Mouse (Mus musculus): ENCODE measurements at regions not wholly inside any gene's neighbourhood (a gene's known extent, or its start where the extent isn't known, plus 50 kb on each side); places are given as distances from the start of the nearest gene placed in this dataset.

DNA sequence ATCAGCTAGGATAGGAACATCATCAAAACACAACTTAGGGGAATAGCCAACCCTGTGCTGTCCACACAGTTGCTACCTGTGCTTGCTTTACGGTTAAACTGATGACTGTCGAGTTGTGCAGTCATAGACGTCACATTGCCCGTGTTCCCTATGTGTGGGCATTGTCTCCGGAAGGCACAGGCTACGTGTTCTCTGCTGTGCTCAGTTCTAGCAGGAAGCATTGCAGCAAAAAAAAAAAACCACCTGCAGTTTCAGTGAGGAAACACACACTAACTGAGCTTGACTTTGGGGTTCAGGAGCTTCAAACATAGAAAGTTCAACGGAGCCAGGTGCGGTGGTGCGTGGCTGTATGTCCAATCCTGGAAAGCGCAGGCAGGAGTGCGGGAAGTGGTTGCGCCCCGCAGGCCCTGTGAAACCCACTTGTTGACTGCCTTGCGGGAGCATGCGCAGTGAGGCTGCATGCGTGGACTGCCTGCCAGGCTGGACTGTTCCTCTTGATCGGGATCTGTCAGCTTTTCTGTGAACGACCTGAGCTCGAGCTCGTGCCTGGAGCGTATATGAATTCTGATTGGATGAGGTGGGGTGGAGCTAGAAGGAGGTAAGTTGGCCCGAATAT, 190.2 kb upstream of the Krr1 start:
- DNase-seq (ENCODE audit: low read depth), result no peak

DNA sequence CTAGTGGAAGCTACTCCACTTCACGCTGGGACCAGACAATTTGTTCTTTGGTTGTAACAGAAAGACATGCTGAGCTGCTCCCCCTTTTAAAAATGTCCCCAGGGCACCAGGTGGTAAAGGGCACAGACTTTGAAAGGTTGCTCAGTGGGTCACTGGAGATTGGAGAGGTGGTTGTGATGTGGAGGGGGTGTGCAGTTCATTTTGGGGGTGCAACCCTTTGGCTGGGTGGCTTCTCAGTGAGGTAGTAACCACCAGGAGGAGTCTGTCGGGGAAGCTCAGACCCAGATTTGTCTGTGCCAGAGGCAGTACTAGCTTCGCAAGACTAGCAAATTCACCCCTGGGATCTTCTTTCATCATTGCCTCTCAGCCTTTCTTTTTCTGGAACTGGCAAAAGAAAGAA, 189.0 kb upstream of the Krr1 start:
- no peak for DNase-seq (ENCODE audit: low read depth)

DNA sequence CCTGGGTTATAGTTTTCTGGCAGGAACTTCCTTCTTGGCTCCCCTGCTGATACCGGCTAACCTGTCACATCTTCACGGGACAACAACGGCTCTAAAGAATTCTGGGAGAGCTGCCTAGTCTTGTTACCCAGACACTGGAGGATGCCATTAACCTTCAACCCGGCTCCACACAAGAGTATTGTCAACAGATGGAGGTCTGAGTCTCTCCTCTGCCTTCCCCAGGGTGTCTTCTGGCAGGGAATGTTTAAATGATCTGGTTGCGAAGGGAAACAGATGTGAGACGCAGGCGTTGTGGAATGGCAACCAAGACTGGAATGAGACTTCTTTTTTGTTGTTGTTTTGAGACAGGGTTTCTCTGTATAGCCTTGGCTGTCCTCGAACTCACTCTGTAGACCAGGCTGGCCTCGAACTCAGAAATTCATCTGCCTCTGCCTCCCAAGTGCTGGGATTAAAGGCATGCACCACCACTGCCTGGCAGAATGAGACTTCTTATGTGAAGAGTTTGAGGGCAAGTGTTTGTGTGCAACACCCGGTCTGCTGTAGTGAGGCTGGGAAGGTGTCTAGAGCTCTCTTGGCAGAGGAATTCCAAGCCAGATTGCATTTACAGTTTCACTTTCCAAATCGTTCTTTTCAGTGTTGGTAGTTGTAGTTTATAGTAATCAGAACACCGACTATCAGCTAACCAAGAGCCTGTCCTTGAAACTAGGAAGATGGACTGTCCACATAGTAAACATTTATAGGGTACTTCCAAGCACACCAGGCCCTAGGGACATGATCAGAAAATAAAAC, 188.2 kb upstream of the Krr1 start:
- no peak for DNase-seq (ENCODE audit: low read depth)

DNA sequence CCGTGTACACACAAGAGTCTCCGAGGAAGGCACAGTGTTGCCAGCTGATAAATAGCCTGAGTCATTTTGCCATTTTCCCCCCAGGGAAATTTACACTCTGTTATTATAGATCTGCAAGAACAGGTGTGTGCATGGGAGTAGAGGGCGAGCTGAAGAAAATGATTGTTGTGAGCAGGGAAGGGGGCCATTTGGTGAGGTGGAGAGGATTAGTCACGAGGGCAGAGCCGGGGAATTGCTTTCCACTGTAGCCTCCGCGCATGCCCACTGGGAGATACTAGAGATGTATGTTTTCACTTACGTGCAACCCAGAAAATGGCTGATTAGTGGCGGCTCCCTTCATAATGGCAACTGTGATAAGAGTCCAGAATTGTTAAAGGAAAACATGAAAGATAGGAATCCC, 185.3 kb upstream of the Krr1 start:
- no peak for DNase-seq (ENCODE audit: low read depth)

DNA sequence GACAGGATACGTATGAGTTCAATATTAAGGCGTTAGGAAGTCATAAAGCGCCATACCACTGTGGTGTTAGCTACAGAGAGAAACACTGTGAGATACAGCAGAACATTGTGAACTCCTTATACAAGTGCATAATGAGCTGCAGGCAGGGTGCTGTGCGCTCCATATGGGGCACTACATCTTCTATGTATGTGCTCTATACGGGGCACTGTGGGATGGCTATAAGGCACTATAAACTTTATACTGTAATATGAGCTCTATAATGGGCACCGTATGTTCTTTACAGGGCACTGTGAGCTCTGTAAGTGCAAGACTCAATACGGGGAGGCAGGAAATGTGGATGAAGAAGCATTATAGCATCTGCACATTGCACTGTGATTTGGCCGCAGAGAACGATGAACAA, 183.2 kb upstream of the Krr1 start:
- DNase-seq (ENCODE audit: low read depth), result no peak

DNA sequence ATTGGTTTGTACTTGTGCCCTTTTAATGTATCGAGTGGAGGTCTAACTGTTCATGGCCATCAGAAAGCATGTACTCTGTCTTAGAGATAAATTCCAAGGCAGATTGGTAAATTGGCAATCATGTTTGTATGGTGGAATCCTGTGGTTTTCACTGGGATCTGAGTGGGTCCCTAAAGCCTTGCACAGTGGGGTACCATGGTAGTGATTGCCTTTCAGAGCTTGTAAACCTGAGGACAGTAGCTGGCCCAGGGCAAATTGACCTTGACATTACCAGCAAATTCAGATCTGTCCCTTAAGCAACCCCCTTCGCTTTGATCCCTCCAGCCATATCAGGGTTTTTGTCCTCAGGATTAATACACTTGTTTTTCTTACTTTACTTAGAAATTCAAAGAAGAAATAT, 181.6 kb upstream of the Krr1 start:
- DNase-seq (ENCODE audit: low read depth), result no peak

DNA sequence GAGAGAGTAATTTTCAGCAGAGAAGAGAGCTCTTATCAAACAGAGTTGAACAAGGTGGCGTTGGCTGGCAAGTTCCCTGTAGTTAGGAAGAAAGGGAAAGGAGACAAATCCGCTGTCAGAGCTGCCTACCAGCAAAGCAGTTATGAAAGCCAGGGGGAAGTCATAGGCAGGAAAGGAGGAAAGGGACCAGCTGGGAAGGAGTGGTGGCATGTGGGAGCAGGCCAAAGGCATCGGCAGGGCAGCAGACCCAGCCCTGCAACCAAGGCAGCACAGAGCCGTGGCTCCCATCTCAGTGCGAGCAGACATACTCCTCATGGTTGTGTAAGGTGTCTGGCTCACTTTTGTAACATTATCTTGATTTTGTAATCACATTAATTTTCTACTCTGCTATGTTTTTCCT, 177.4 kb upstream of the Krr1 start:
- no peak for DNase-seq (ENCODE audit: low read depth)

DNA sequence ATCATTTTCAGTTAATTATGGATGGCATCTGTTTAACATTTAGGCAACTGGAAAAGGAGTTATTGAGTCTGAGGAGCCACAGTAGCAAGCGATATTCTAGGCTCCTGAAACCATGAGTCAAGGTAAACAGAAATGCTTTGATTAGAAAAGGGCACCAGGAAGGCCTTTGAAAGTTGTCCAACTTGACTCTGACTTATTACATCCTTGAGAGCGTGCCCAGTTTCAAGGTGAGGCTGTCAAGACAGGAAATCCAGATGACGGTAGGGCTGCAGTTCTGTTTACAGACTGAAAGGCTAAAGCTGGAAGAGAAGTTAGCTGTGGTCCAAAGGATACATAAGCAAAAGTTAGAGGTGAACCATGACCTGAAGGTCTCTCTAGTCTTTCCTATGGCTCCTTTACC, 176.7 kb upstream of the Krr1 start:
- no peak for DNase-seq (ENCODE audit: low read depth)

DNA sequence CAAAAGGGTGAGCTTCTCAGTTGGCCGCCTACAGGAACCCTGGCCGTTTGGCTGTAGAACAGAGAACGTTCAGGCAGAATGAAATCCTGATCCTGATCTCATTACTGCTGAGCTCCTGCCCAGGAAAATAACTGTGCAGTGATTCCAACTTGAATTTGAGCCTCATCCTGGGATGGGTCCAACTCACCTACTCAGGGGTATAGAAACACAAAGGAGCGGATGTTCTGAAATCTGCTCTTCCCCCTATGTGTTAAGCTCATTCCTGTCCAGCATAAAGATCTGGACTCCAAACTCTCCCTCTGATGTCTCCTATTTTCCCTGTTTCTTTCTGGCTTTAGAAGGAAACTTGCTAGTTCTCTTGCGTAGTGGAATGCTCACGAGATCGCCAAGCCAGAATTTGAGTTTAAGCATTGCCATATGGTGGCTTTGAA, 173.6 kb upstream of the Krr1 start:
- no peak for DNase-seq (ENCODE audit: low read depth)

DNA sequence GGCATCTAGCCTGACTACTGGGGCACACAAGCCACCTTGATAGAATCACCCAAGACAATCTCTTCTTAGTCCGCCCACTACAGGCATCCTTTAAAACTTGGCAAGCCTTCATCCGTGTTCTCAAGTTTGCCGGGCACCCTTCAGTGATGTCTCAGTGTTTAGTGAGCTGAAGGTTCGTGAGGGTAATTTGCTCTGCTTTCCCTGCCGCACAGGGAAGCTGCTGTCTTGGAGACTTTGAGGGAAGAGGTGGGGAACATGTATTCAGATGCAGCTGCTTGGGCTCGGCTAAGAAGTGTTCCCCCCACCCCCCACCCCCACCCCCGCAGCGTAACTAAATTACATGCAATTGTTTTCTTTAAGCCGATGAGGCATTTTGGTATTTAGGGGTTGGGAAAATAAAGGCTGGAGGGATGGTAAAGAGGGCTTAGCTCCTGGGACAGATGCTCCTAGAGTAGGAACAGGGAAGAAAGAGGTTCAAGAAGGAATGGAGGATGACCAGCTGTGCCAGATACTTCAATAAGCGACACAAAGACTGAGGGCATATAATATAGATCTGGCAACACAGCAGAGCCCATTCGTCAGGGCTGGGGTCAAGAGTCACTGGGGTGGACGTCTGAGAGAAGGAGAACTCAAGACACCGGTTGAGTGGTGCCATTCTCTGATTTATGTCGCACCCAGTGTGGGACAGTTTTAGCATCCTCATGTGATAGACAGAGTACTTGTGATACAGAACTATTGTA, 172.4 kb upstream of the Krr1 start:
- no peak for DNase-seq (ENCODE audit: low read depth)

DNA sequence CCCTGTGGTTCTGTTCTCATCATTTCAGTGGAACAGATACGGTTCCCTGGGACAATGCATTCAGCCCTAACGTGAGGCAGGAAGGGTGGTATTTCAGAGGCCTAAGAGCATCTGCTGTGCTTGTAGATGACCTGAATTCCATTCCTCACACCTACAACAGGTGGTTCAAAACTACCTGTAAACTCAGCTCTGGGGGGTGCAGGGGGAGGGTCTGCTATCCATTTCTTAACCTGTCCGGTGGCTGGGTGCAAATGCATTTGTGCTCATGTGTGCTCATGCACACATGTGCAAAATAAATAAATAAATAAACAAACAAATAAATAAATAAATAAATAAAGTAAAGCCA, 171.9 kb upstream of the Krr1 start:
- no peak for DNase-seq (ENCODE audit: low read depth)

DNA sequence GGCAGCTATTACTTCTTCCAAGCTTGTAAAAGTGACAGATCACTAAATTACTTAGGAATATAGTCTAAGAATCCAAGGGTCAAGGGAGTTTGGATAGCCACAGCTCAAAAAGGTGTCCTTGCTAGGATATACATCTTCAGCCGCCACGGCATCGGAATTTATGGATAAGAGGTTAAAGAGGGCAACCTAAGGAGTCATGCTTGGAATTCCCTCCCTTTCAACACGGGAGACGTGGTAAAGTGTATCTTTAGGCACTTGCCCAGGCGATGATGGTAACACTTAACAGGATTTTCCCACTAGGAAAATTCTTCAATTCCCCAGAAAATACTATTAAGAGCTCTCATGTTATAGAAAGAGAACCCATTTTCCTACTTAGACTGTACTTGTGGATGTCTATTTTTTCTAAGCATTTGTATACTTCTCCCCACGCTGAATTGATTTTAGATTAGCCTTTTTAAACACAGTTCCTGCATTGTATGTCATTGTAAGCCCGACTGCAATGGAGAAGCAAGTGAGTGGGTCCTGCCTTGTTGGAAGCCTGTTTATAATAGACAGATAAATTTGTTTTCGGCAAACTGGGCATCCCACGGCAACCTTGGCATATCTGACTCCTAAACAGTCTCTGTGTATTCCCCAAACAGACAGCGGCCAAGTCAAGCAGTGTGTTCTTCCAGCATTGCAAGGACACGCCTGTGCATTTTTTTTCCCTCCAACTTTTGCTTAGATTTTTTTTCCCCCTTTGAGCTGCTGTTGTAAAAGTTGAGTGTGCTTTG, 171.3 kb upstream of the Krr1 start:
- no peak for DNase-seq (ENCODE audit: low read depth)

DNA sequence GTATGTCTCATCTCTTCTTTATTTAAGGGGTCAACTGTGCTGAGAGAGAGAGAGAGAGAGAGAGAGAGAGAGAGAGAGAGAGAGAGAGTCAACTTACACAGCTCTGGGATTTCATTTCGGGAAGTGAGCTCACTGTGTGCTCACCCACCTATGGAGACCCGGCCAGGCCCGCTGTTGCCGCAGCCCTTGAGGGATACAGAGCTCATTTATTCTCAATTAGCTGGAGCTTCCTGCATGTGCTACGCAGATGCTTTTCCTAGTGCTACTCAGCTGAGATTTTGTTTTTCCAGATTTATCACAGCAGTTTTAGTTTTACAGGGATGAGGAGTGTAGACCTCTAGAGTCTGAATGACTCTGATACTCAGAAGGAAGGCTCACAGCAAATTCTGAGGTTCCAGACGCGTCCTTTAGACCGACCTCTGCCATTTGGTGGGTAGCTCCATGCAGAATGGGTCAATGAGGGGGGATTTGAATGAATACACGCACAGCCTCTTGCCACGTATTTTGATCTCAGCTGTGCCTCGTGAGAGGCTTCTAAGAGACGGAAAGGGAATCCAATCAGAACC, 170.6 kb upstream of the Krr1 start:
- no peak for DNase-seq (ENCODE audit: low read depth)

DNA sequence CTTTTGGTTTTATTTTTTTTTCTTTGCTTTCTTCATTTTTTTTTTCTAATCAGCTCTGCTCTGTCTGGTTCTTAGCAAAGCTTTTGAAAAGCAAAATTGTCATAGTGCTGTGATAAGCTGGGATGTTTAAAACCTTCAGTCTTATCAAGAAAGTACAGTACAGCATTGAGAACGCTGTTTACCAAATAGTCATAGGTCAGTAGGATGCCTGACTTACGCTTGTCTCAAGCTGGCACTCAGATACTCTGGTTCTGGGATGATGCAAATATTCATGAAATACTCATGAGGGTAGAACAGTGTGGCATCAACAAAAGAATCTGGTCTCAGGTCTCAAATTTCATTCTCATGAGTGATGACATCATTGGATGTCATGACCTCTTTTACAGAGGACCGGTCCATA, 166.1 kb upstream of the Krr1 start:
- no peak for DNase-seq (ENCODE audit: low read depth)

DNA sequence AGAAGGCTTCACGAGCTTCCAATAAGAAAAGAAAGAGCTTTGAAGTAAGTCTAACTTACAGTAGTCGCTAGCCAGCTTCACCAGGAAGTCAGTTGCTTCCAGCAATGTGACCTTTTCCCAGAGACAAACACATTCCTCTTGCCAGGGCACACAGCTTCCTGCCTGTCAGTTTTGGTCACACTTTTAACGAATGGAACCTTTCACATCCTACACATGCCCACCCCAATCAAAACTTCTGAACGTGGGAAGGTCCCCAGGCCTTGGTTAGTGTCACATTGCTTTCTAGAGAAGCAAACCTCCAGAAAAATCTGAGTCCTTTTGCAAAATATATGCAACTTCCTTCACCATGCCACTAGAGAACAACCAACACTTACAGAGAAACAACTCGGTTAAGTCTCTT, 165.5 kb upstream of the Krr1 start:
- DNase-seq (ENCODE audit: low read depth), result no peak

DNA sequence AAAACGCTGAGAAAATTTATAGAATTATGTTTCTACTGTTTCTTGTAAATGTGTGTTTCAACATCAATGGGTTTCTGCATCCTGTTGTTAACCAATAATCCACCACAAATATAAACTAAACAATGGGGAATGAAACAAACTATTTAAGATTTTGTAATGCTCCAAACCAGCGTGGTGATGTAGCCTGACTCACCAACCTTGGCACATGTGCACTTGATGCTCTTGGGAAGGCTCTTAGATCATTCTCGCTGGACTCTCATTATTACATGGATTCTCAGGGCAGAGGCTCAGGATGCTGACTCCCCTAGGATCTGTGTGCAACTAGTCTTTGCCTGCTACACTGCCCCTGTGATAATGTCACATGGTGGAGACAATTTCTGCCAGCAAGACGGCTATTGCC, 158.7 kb upstream of the Krr1 start:
- DNase-seq (ENCODE audit: low read depth), result peak; percentile 44

DNA sequence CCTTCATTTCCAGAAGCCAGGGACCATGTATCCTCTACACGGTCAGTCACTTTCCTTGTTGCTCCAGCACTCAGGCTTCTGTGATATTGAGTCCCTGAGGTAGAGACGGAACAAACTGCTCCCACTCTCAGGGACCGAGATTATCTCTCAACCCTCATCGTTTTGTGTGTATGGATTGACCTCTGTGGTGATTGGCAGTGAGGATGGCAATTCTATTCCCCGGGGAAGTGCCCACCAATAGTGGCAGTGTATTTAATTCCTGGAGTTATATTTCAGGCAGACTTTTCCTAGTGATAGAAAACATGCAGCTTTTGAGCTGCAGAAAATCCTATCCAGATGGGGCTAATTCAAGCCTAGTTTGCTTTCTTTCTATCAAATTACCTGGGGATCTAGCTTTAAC, 157.8 kb upstream of the Krr1 start:
- DNase-seq (ENCODE audit: low read depth), result no peak

DNA sequence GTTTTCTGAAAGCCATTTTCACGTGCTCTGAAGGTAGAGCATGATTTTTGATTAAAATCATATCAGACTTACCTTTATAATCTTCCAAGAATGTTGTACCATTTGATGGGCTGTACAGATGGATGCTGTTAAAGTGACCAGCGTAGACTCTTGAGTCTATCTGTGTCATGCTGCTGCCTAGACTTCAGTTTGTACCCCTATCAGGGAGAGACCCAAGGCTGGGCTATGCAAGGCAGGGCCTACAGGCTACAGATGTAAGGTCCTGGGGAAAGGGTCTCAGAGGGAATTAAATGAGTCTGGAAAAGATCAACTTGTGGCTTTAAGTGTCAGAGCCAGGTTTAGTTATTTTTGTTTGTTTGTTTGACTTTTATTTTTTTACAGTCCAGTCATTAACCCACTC, 157.3 kb upstream of the Krr1 start:
- DNase-seq (ENCODE audit: low read depth), result no peak

DNA sequence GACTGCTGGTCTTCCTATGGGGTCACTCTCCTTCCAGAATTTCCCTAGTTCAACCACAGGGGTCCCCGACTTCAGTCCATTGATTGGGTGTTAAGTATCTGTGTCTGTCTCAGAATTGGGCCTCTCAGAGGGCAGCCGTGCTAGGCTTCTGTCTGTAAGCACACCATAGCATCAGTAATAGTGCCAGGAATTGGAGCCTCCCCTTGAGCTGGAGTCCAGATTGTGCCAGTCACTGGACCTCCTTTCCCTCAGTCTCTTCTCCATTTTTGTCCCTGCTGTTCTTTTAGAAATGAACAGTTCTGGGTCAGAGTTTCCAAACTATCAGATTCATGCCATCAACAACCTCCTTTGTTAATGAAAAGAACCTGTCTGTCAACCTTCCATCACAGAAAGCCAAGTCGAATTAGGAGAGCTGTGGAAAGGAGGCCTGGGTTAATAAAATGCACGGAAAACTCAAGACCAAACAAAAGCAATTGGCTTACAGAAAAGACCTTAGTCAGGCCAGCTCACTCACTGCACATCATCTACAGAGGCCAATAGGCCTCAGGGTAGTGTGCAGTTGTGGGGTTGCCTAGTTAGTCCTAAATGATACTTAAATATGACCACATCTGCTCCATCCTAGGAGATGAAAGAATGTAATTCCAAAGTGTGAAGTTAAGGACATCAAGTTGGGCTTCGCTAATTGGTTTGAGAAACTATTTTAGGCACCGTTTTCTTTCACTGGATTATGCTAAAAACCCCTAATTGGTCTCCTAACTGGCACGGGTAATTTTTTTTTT, 156.5 kb upstream of the Krr1 start:
- DNase-seq (ENCODE audit: low read depth), result no peak

DNA sequence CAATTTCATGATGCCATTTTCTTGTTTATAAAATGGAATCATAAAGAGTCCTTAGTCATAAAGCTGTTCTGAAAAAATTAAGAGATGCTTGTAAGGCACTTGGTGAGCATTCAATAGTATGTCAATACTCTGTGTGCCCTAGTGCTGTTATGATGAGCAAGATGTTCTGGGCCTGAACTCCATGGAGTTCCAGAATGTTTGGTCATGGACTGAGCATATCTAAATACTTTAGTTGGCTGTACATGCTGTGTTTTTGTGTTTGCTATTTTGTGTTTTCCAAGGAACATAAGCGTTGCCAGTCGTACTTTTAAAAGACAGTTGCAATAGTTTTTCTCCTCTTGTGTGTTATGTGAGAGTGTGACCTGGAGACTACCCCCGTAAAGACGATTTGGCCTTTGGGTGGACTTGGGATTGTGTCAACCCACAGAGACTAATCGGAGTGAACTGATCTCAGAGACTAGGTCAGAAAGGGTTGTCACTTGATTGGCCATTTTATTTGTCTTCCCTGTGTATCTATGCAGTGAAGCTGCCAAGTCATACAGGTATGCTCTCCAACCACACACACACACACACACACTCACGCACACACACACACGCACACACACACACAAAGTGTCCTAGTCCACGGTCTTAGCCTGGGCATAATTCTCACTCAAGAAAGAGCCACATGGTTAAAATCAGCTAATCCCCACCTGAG, 152.6 kb upstream of the Krr1 start:
- DNase-seq (ENCODE audit: low read depth), result no peak

DNA sequence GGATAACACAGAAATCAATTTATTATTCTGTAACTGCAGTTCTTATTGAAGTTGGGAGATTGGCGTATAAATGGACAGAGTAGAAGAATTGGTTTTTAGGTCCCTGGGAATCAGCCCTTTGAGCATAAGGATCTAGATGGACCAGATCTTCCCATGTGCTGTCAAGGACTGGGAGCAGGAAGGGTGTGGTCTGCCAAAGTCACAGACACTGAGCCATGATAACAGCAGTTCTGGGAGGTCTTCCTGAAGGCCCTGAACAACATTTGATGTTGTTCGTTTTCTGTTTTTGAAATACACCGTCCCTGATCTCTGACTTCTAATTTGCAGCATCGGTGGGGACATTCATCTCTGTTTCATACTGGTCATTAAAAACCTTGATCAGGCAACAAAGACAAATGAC, 147.6 kb upstream of the Krr1 start:
- peak; percentile 29 for DNase-seq (ENCODE audit: low read depth)
